Mouse (Mus musculus): ENCODE measurements around the gene Vdr.

DNA sequence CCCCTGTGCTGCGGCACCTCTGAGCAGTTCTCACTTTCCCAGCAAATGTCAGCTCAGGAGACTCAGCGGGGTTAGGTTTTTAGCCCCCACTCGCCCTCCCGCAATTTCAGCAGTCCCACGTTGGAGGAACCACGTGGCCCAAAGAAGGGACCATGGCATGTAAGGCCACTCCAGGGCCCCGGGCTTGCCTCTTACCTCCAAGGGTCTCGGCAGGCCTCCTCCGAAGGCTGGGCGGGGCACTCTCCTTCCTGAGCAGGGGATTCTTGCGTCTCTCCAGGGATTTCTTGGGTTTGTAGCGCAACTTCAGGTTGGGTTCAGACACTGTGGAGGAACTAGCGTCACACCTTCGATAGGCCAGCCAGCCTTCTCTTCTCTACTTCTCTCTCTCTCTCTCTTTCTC, 101.2 kb downstream of the Vdr start:
- TF ChIP-seq FLI1 (IDR thresholded peaks at IDR 0.05; ENCODE audit: low read length) (no peak), GATA1 (IDR thresholded peaks at IDR 0.05; ENCODE audit: borderline replicate concordance, low read length) (no peak)

All from megakaryocyte, embryonic 14.5 days (primary cell).